Mouse (Mus musculus) heart, postnatal 10 days (tissue): ENCODE data around the gene Cldn34c1. TPM values are rescaled to one million over a fixed set of nuclear protein-coding genes. Genes with fewer than 3 reads are reported as not detected.
A peak's percentile ranks its signal among the peaks of the same experiment; 100 is the strongest.
"Not testable (repeated sequence)": the region's sequence is repeated elsewhere in the genome, so short reads cannot be mapped to it uniquely, and the experiment has no call there.

Experiments used
- DNase-seq, 2 experiments: peaks; one replicate each; pipeline ENCODE4 v3.0.0; 2021
- intact Hi-C: fragments of 180-260 bp; cut with DNase I; formaldehyde crosslinking; loops from one replicate; pipeline ENCODE4 v1.15.1; 2025
- total RNA-seq, 2 experiments: library from RNA; stranded (reverse); gene quantifications; 2 replicates each; pipeline ENCODE4 v1.2.3; 2021

The Cldn34c1 gene
- total RNA-seq: 1 to 10 TPM; 8.7 to 9.9 TPM

DNA sequence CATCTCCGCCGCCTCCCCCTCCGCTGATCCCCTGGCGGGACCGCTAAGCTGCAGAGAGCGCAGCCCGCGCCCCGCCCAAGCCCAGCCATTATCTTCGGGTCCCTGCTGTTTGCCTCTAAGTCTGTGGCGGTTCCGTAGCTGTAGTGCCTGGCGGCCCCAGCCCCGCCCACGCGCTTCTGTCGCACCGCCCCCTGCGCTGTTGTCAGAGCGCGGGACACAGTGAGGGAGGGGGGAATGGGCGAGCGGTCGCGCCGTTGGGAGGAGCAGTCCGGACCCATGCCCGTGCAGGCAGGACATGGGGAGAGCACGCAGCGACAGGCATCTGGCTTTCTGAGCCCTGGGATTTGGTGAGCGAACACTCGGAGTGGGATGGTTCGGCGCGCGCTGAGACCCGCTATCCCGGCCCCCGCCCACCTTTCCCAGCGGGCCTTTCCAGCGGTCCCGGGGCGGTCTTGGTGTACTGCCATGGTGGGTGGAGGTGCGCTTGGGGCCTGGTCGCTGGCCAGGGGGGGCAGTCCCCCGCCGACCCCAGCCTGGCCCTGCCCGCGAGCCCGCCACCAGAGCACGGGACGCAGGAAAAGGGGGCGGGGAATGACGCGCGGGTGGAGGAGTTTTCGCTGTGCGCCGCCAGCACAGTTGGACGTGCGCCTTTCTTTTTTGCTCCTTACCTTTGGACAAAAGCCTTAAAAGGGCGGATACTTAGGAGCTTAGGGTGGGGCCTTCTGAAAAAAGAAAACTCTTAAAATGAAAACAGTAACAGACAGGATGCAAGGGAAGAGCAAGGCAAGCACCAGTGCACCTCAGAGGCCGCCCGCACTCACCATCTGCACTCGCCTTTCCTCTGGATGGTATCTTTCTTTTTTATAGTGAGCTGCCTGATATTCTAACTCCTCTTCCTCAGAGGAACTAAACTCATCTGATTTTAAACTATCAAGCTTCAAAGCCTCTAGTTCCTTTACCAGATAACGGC lies at the start of gene Cldn34c1:
Gene Cldn34c1 (plus strand): TSS at position 205 of the 970 bp plus-strand sequence.
- intact Hi-C loops: no loop called here

DNA sequence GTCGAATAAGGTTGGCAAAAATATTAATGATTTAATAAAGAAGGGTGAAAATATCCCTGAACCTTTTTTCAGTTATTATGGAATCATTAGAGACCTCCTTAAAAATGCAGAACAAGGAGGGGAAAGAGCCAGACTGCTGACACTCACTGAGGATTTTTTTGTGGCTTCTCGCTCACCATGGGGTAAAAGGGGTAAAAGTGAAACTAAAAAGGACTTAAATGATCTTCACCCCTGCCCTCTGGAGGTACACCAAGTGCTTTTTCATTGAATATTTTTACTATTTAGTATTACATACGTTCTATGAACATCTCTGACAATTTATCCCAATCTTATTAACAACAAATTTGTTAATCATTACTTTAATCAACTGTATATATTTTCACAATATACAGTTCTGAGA lies 15.9 kb upstream of the Cldn34c1 start:
- intact Hi-C loops: no loop called here
- DNase-seq: no peak

More for the DNA sequence above, at the start of gene Cldn34c1:
- DNase-seq: peak; percentile 85 to 88

DNA sequence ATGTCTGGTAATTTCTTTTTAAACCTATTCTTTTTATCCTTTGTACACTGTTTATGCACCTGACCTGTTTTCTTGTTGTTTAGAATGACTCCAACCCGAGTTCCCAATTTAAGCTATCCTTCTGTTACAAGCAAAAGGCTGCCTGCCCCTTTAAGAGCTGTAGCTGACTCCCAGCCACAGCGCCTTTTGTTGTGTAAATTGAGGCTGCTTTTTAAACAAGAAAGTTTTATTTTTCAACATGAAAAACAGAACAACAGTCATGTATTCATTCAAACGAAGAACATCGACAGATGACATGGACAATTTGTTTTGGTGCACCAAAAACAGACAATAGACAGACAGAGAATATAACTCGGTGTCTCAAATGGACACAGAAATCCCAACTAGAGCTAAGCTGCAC lies 489 bp upstream of the Cldn34c1 start:
- DNase-seq, intact Hi-C loops: not testable (repeated sequence)

DNA sequence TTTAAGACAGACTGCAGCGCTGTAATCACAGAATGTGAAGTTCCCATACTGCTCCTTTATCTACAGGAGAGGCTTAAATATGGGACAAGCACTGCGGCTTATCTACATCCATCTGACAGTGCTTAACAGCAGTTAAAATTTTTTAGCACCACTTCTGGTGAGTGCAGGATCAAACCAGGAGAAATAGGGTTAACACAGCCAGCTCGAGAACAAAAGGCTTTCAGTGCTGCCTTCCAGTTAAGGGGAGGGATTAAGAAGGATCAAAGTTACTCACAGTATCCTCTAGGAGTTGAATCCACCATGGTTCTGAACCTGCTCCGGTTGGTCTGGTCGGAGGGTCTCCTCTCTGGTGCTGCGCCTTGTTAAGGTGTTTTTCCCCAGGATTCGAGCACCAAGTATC lies 1.4 kb downstream of the Cldn34c1 start:
- intact Hi-C loops: not testable (repeated sequence)
- peak; percentile 2 to 9 for DNase-seq

GRCm38 (mm10) chrX:123222381-123222780 lies 119.1 kb downstream of the Cldn34c1 start, which contains the start of gene Srsx:
TSS of gene Srsx (minus strand) at chrX:123222481.
- DNase-seq, intact Hi-C loops: not testable (repeated sequence)

Other genes with a start within 250 kb of the Cldn34c1 start
- not detected for gene Gm17521, start 73.8 kb upstream of the Cldn34c1 start, total RNA-seq
- not detected for gene Srsx, start 119.0 kb downstream of the Cldn34c1 start, total RNA-seq
- gene Gm17577, start 143.4 kb downstream of the Cldn34c1 start, total RNA-seq: not detected